Mouse (Mus musculus): ENCODE results near the gene Utrn. TPM values are rescaled to one million over a fixed set of nuclear protein-coding genes. Genes with fewer than 3 reads are reported as not detected.

Gene Utrn
- total RNA-seq, 2 experiments from 2014 or later, result 67.1 to 69.4 TPM

- intact Hi-C loops (cut with DNase I), result no loop called here
These were observed 363.6 kb downstream of the Utrn start for GRCm38 (mm10) chr10:12505568-12505967.

GRCm38 (mm10) chr10:12500489-12500888 lies 368.7 kb downstream of the Utrn start:
- intact Hi-C loops (cut with DNase I), result no loop called here
- no peak for DNase-seq (ENCODE audit: low spot score)

More at GRCm38 (mm10) chr10:12505568-12505967, 363.6 kb downstream of the Utrn start:
- DNase-seq (ENCODE audit: low spot score), result no peak

DNA sequence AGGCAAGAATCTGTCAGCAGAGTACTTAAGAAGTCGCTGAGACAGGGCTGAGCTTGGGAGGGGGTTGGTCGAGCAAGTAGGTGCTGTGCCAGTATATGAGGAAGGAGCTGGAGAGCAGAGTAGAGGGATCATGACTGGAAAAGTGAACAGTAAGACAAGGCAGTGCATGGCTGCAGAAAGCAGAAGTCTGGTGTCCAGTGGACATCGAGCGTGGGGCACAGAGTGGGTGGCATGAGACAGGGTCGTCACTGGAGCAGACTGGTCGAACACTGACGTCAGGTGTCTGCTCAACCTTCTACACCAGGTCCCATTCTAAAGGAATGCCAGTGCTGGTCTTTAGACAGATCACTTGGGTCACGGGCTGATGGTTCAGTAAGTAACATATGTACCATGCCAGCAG lies 371.6 kb downstream of the Utrn start:
- intact Hi-C loops (cut with DNase I), result no loop called here
- no peak for DNase-seq (ENCODE audit: low spot score)

GRCm38 (mm10) chr10:12489551-12490177 lies 379.5 kb downstream of the Utrn start:
- intact Hi-C loops (cut with DNase I), result no loop called here
- DNase-seq (ENCODE audit: low spot score), result no peak

- DNase-seq (ENCODE audit: low spot score), result no peak
- intact Hi-C loops (cut with DNase I), result no loop called here
These were observed 380.6 kb downstream of the Utrn start for GRCm38 (mm10) chr10:12488518-12488917.

DNA sequence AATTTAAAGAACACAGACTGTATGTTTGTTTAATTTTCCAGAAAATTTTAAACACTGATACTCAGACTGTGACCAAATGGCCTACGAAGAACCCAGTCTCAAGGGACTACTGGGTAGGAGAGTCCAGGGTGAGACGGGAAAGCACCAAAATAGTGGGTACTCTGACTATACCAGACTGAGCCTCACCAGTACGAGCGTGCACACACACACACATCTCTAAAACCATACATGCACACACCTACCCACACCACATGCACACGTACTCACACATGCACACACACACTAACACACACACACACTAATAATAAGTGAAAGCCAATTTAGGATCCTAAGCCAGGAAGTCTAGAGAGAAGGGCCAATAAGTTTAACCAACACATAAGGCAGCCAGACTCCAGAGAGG lies 381.0 kb downstream of the Utrn start:
- intact Hi-C loops (cut with DNase I), result no loop called here
- DNase-seq (ENCODE audit: low spot score), result no peak

DNA sequence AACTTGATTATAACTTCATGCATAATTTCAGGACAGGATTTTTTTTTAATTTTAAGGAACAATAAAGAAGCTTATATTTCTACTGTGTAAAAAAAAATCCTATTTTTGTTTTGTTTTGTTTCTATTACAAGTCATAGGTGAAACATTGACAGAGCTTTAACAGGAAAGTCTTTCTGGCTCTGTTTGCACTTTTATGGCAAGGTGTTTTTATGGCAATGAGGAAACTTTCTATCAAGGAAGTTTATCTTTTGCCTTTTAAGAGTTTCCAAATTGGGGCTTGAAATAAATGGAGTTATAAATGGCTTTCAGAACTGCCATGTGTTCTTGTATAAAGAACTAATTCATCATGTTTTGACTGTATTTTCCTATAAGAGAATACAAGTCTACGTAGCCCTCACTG lies 385.7 kb downstream of the Utrn start:
- intact Hi-C loops (cut with DNase I), result no loop called here
- no peak for DNase-seq (ENCODE audit: low spot score)

DNA sequence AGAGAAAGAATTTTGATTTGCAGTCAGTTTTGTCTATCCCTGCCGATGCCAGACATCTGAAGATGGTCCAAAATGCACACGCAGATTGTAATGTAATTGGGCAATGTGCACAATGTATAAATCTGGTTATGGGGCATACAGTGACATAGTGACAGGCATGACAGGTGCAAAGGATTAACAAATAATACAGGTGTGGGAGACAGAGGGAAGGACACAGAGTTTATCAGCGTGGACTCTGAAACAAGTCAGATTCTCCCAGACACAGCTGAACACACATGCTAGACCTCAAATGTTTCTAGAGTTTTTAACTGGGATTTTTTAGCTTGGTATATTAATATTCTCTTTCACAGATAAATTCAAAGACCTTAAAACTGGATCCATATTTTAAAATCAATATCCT lies 386.2 kb downstream of the Utrn start:
- DNase-seq (ENCODE audit: low spot score), result no peak
- intact Hi-C loops (cut with DNase I), result no loop called here

DNA sequence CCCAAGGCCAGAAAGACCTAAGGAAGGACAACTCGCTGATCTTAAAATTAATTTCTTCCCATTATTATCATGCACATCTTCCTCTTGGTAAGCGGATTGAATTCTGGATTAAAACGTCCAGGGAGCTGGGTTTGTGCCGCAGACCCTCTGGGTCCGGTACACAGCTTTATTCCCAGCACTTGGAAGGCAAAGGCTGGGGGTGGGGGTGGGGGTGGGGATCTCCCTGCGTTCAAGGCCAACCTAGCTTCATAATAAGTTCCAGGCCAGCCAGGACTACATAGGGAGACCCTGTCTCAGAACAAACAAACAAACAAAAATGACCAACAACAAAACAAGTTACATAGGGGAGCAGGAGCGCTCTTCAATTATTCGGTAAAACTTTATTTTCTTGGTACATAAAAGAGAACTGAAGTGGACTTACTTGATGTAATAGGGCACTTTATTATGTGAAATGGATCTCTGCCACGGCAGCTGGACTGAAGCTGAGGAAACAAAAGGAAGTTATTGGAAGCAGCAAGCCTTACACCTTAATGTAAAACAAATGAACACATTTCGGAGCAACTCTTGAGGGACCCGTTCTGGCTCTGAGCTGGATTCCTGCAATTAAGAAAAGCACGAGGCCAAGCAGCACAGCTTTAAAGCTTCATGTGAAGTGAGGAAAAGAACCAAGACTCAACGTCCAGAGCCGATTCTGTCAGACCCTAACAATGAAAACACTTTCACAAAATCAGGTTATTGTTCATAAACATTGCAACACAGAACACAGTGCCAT lies 394.1 kb downstream of the Utrn start:
- no peak for DNase-seq (ENCODE audit: low spot score)
- intact Hi-C loops (cut with DNase I), result no loop called here

- no peak for DNase-seq (ENCODE audit: low spot score)
- intact Hi-C loops (cut with DNase I), result no loop called here
These were observed 399.6 kb downstream of the Utrn start for GRCm38 (mm10) chr10:12469391-12470057.

GRCm38 (mm10) chr10:12467544-12467943 lies 401.6 kb downstream of the Utrn start:
- no peak for DNase-seq (ENCODE audit: low spot score)

GRCm38 (mm10) chr10:12460945-12461344 lies 408.2 kb downstream of the Utrn start:
- no peak for DNase-seq (ENCODE audit: low spot score)
- intact Hi-C loops (cut with DNase I), result no loop called here

More at GRCm38 (mm10) chr10:12467544-12467943, 401.6 kb downstream of the Utrn start:
- intact Hi-C loops (cut with DNase I), result no loop called here

DNA sequence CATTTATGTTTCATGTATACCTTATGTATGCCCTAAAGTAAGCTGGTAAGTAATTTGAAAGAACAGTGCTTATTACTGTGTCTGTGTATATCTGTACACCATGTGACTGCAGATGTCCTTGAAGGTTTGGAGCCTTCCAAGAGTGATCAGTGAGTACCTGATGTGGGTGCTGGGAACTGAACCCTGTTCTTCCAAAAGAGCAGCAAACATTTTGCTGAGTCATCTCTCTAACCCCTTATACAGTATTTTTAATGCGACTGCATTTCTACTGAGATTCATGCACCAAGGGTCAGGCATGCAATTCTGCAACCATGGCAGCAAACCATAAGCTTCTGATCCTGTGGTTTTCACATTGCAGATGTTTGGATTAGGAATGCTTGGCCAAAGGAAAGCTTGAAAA lies 412.3 kb downstream of the Utrn start:
- no peak for DNase-seq (ENCODE audit: low spot score)

DNA sequence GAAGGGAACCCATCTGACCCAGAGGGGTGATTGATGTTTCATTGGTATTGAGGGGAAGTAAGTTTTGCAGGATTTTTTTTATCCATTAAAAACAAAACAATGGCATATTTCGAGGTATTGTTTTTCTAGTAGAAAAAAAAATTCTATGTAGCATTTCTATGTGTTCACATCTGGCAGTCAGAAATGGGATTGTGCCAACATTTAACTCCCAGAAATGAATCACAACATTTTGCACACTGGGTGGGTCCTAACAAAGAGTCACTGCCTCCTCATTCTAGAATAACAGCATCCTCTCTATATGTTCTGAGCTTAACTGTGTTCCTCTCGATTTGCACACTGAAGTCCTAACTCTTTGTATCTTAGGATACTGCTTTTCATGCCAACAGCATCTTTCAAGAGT lies 416.5 kb downstream of the Utrn start:
- DNase-seq (ENCODE audit: low spot score), result no peak
- intact Hi-C loops (cut with DNase I), result no loop called here

More for the DNA sequence above, 412.3 kb downstream of the Utrn start:
- intact Hi-C loops (cut with DNase I), result no loop called here

DNA sequence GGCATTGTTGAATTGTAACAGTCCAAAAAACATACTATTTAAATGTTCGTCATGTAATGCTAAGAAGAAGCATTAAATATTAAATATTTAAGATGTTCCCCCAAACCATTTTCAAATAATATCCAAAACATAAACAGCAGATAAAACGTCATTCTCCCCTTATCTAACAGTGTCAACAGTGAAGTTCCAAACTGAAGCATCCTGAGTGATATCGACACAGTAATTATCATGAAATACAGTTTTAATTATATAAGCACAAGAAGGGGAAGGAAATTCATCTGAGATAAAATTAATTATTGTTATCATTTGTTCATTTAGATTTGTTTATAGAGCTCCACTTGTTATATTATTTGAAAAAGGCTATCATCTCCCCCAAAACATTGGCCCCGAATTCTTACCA lies 425.0 kb downstream of the Utrn start:
- intact Hi-C loops (cut with DNase I), result no loop called here
- no peak for DNase-seq (ENCODE audit: low spot score)

GRCm38 (mm10) chr10:12433161-12433560 lies 436.0 kb downstream of the Utrn start:
- intact Hi-C loops (cut with DNase I), result no loop called here
- DNase-seq (ENCODE audit: low spot score), result no peak

- intact Hi-C loops (cut with DNase I), result no loop called here
- DNase-seq (ENCODE audit: low spot score), result no peak
These were observed 438.8 kb downstream of the Utrn start for GRCm38 (mm10) chr10:12430399-12430798.

GRCm38 (mm10) chr10:12426866-12427265 lies 442.3 kb downstream of the Utrn start:
- intact Hi-C loops (cut with DNase I), result no loop called here
- DNase-seq (ENCODE audit: low spot score), result no peak

GRCm38 (mm10) chr10:12424944-12425343 lies 444.2 kb downstream of the Utrn start:
- intact Hi-C loops (cut with DNase I), result no loop called here
- DNase-seq (ENCODE audit: low spot score), result no peak

GRCm38 (mm10) chr10:12423994-12424725 lies 445.0 kb downstream of the Utrn start:
- intact Hi-C loops (cut with DNase I), result no loop called here
- DNase-seq (ENCODE audit: low spot score), result no peak

Measured in heart, postnatal 25 days (tissue).